Mouse (Mus musculus) MEL (cell line): ENCODE measurements around the gene Zdhhc4.

Experiments used
- CTCF ChIP-seq, 3 experiments: IDR thresholded peaks in 2 of 3; conservative IDR thresholded peaks in 1 of 3; 2 replicates each; pipeline ENCODE4 v1.5.1; 2011 to 2012; ENCODE audit warnings: low read length in 3 of 3, low read depth in 2 of 3, mild to moderate bottlenecking in 2 of 3, improper control_type of control experiment in 1 of 3, inconsistent platforms in 1 of 3, mixed read lengths in 1 of 3, moderate library complexity in 1 of 3; ENCODE audit not compliant: control insufficient read depth in 1 of 3, insufficient read depth in 1 of 3, poor library complexity in 1 of 3, severe bottlenecking in 1 of 3
- MAFK ChIP-seq: IDR thresholded peaks from 2 replicates; pipeline ENCODE4 v1.6.1; 2011; ENCODE audit warnings: low read depth, mild to moderate bottlenecking, low read length, improper control_type of control experiment, borderline replicate concordance
- RAD21 ChIP-seq: IDR thresholded peaks from 2 replicates; pipeline ENCODE4 v1.6.1; 2011; ENCODE audit warnings: mild to moderate bottlenecking, low read depth, low read length, improper control_type of control experiment
- ZNF384 ChIP-seq: IDR thresholded peaks from 2 replicates; pipeline ENCODE4 v1.6.1; 2012; ENCODE audit warnings: low read depth, mild to moderate bottlenecking, inconsistent platforms, low read length, improper control_type of control experiment

DNA sequence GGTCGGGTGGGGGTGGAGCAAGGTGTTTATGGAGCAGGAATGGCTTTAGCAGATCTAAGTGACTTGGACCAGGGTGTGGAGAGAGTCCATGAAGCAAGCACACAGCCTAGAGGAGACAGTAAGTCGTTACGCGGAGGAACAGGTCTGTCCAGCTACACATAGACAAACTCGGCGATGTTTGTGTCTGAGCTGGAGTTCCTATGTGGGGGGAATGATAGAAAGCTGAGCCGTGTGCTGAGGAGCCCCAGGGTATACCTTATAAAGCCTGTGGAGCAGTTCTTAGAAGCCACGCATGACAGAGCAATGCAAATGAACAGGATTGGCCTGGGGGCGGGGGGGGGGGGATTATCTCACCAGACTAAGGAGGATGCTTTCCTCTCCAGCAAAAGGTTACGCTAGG is 49.8 kb downstream of the Zdhhc4 start:
- TF ChIP-seq ZNF384 (no peak), CTCF (IDR thresholded peaks at IDR 0.05 in 2 of 3, conservative IDR thresholded peaks at IDR 0.05 in 1 of 3; ENCODE audit: control insufficient read depth in 1 of 3, insufficient read depth in 1 of 3, low read depth in 2 of 3, low read length in 3 of 3, poor library complexity in 1 of 3, severe bottlenecking in 1 of 3) (no peak), RAD21 (no peak), MAFK (no peak)
